ENCODE assay signal across 8 mouse cellular contexts in the genomic region with DNA sequence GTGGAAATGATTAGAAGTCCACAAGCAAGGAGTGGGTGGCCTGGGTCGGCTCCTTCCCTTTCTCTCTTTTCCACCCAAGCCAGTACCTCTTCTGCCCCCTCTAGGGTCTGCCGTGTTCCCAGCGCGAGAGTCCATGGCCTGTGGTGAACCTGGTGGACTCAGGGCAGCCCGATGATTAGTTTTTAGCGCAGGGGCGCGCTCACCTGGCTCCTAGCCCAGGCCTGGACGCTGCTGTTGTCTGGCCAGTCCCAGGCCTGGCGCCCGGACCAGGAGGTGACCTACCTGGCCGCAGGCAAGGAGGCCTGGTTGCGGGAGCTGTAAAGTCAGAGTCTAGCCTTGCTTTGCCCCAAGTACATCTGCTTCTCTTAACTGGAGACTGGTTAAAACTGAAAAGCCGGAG. TPM values are rescaled to one million over a fixed set of nuclear protein-coding genes. Genes with fewer than 3 reads are reported as not detected.
DNase-seq lines count a peak whose midpoint lies in the region; ATAC-seq and TF ChIP-seq lines count a peak whose summit lies in the region.

A gene (minus strand): TSS at position 388 of the 400 bp plus-strand sequence.

- no peaks in the 10 kb centered on the region for H3K9me3 ChIP-seq in embryonic facial prominence, embryonic 12.5 days
- H3K9me3 ChIP-seq in limb, embryonic 11.5 days (ENCODE audit: control insufficient read depth, low read length), result no peaks in the 10 kb centered on the region; the same call in 1 of the 2 replicates

- H3K4me3 ChIP-seq in bone marrow macrophage, adult 2 months (ENCODE audit: insufficient read depth, low read length), result peak within 1 kb of the TSS; percentile 30; the same call in 1 of the 2 replicates
- peak within 1 kb of the TSS; percentile 11; the same call in 1 of the 2 replicates for H3K4me3 ChIP-seq in embryonic facial prominence, embryonic 12.5 days
- 0 out of 2 replicates have a peak within 1 kb of the TSS, but pooled peaks have one; percentile 2 for H3K4me3 ChIP-seq in limb, embryonic 11.5 days (ENCODE audit: low read depth, low read length)

- TF ChIP-seq POLR2A in bone marrow macrophage, adult 2 months (IDR thresholded peaks at IDR 0.05; ENCODE audit: borderline replicate concordance, low read depth, low read length), result no peak

- H3K36me3 ChIP-seq in embryonic facial prominence, embryonic 12.5 days, result no peaks in the 10 kb centered on the region
- H3K36me3 ChIP-seq in limb, embryonic 11.5 days (ENCODE audit: control insufficient read depth, insufficient read depth, low read length), result no peaks in the 10 kb centered on the region

- no peak within 1 kb of the TSS for H3K27ac ChIP-seq in bone marrow macrophage, adult 2 months (ENCODE audit: insufficient read depth, low read depth, low read length)
- no peak within 1 kb of the TSS for H3K27ac ChIP-seq in embryonic facial prominence, embryonic 12.5 days
- no peak within 1 kb of the TSS for H3K27ac ChIP-seq in limb, embryonic 11.5 days (replicated peaks; ENCODE audit: low read depth, low read length)

- no peaks in the 10 kb centered on the region for H3K27me3 ChIP-seq in embryonic facial prominence, embryonic 12.5 days
- H3K27me3 ChIP-seq in limb, embryonic 11.5 days (ENCODE audit: control insufficient read depth, insufficient read depth, low read length), result no peaks in the 10 kb centered on the region

- peak within 1 kb of the TSS; percentile 44 for H3K4me2 ChIP-seq in embryonic facial prominence, embryonic 12.5 days (replicated peaks)
- peak within 1 kb of the TSS; percentile 40; the same call in 1 of the 2 replicates for H3K4me2 ChIP-seq in limb, embryonic 11.5 days (ENCODE audit: low read depth, severe bottlenecking)

- no peak for TF ChIP-seq CTCF in bone marrow macrophage, adult 2 months (IDR thresholded peaks at IDR 0.05; ENCODE audit: low read depth, low read length)

- H3K4me1 ChIP-seq in bone marrow macrophage, adult 2 months (ENCODE audit: control insufficient read depth, insufficient read depth, low read length), result no peaks in the 10 kb centered on the region
- H3K4me1 ChIP-seq in embryonic facial prominence, embryonic 12.5 days, result no peaks in the 10 kb centered on the region
- no peaks in the 10 kb centered on the region for H3K4me1 ChIP-seq in limb, embryonic 11.5 days (ENCODE audit: control insufficient read depth, insufficient read depth, low read length)

- intact Hi-C loops in heart, postnatal 25 days (cut with DNase I), result loop anchor here (5.0 kb wide), 1 partner anchor 34 kb away; no protein-coding TSS in a partner anchor

- no peak for ATAC-seq in embryonic facial prominence, embryonic 12.5 days (ENCODE audit: insufficient number of reproducible peaks, insufficient read depth, low FRiP score, low TSS enrichment)
- no peak for ATAC-seq in limb, embryonic 11.5 days (ENCODE audit: insufficient number of reproducible peaks, low FRiP score, low TSS enrichment, low read depth)

- 61% methylated on average over 14 of the region's 14 CpGs for WGBS in embryonic facial prominence, embryonic 12.5 days
- WGBS in limb, embryonic 11.5 days, result 66% methylated on average over 14 of the region's 14 CpGs

- no peak for DNase-seq in heart, postnatal 25 days (ENCODE audit: low spot score)
- DNase-seq in limb, embryonic 11.5 days (ENCODE audit: low spot score), result no peak
- peak; percentile 51 for DNase-seq in skeletal muscle tissue, adult 2 months (ENCODE audit: low read depth, low spot score)
- DNase-seq in right cerebral cortex, postnatal 14 days, result no peak
- no peak for DNase-seq in embryo, embryonic 11 days
- no peak for DNase-seq in embryo, embryonic 9.5 days (ENCODE audit: extremely low spot score)

- no peak within 1 kb of the TSS for H3K9ac ChIP-seq in embryonic facial prominence, embryonic 12.5 days
- no peak within 1 kb of the TSS for H3K9ac ChIP-seq in limb, embryonic 11.5 days (ENCODE audit: low read length)

RNA-seq across cellular contexts. Expression of the gene that starts here (rescaled TPM):
- polyA plus RNA-seq in bone marrow macrophage, adult 2 months (2012; ENCODE audit: insufficient read depth, insufficient read length, missing spikeins), result not detected in 2 replicates
- 0.11 and 0.15 TPM in 2 replicates for polyA plus RNA-seq in embryonic facial prominence, embryonic 12.5 days (2016; fragmentation: Nextera tagmentation; extraction: Ambion mirVana)
- 10 to 100 TPM; 24.1 to 26.0 TPM for total RNA-seq in heart, postnatal 25 days (2021)
- 0.21 TPM in 1 of 2 replicates, not detected in the other for polyA plus RNA-seq in limb, embryonic 11.5 days (2014; fragmentation: Nextera tagmentation; extraction: Ambion mirVana)
